Mouse (Mus musculus): Measurements from ENCODE around the gene Zfp639. TPM values are rescaled to one million over a fixed set of nuclear protein-coding genes. Genes with fewer than 3 reads are reported as not detected.

Zfp639 gene
- polyA plus RNA-seq, 1 experiment from 2014 or later = 46.5 TPM

Other genes starting within 250 kb of the Zfp639 start
- 7.5 and 8.2 TPM in 2 replicates for gene Zmat3, start 144.2 kb upstream of the Zfp639 start, polyA plus RNA-seq (2016; fragmentation: Nextera tagmentation; extraction: Ambion mirVana)
- gene Pik3ca, start 112.6 kb upstream of the Zfp639 start, polyA plus RNA-seq (2016; fragmentation: Nextera tagmentation; extraction: Ambion mirVana) = 5.0 and 8.0 TPM in 2 replicates
- 0.16 TPM in 1 of 2 replicates, not detected in the other for gene Kcnmb3, start 18.0 kb upstream of the Zfp639 start, polyA plus RNA-seq (2016; fragmentation: Nextera tagmentation; extraction: Ambion mirVana)
- 27.2 and 29.6 TPM in 2 replicates for gene Mfn1, start 19.2 kb downstream of the Zfp639 start, polyA plus RNA-seq (2016; fragmentation: Nextera tagmentation; extraction: Ambion mirVana)
- 36.7 and 38.4 TPM in 2 replicates for gene Gnb4, start 106.3 kb downstream of the Zfp639 start, polyA plus RNA-seq (2016; fragmentation: Nextera tagmentation; extraction: Ambion mirVana)
- gene Actl6a, start 196.0 kb downstream of the Zfp639 start, polyA plus RNA-seq (2016; fragmentation: Nextera tagmentation; extraction: Ambion mirVana) = 286 and 289 TPM in 2 replicates
- 256 and 258 TPM in 2 replicates for gene Ndufb5, start 226.7 kb downstream of the Zfp639 start, polyA plus RNA-seq (2016; fragmentation: Nextera tagmentation; extraction: Ambion mirVana)
- gene Mrpl47, start 227.3 kb downstream of the Zfp639 start, polyA plus RNA-seq (2016; fragmentation: Nextera tagmentation; extraction: Ambion mirVana) = 35.4 and 39.7 TPM in 2 replicates